Mouse (Mus musculus) bone marrow macrophage, adult 2 months (primary cell): Measurements from ENCODE around the gene Amt.

Source experiments
- CTCF ChIP-seq: IDR thresholded peaks from 2 replicates; pipeline ENCODE4 v1.5.1; 2012; ENCODE audit warnings: low read depth, mild to moderate bottlenecking, low read length, moderate library complexity
- POLR2A ChIP-seq: IDR thresholded peaks from 2 replicates; pipeline ENCODE4 v1.6.1; 2012; ENCODE audit warnings: mild to moderate bottlenecking, low read depth, low read length, borderline replicate concordance

DNA sequence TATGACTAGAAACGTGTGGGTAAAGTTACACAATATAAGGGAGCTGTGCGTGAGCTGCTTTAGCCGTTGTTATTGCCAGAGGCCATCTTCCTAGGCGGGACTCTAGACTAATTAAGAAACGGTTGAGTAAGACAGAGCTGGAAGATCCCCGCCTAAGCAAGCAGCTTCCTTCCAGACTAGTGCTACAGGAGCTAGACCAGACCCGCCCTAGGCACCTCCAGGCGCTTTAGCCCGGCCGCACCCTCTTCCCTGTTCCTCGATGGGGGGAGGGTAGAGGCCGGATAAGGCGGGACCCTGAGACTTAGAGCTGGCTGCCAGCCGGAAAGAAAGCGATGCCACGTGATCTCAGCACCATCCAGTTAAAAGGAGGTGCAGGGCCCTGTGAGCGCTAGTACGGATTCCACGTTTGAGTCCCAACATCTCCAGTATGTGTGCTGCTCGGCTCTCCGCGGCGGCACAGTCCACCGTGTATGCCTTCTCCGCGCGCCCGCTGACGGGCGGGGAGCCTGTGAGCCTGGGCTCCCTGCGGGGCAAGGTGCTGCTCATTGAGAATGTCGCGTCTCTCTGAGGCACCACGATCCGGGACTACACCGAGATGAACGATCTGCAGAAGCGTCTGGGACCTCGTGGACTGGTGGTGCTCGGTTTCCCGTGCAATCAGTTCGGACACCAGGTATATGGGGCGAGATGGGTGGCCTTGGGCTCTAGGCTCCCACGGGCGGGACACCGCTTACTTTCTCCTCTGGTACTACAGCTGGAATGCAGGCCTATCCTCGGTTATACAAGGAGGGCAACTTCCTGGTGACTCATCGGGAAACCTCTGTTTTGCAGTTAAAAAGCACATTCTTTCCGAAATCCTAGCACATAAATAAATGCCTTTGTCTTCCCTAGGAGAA, 42.5 kb downstream of the Amt start, which contains the start of gene Gpx1:
- TF ChIP-seq CTCF (no peak), POLR2A (peak; percentile 91; the same call in 1 of the 2 replicates)
